Mouse (Mus musculus): Measurements from ENCODE around the gene Zfp61.
"Not testable (repeated sequence)": the region's sequence is repeated elsewhere in the genome, so short reads cannot be mapped to it uniquely, and the experiment has no call there.

The Zfp61 gene

DNA sequence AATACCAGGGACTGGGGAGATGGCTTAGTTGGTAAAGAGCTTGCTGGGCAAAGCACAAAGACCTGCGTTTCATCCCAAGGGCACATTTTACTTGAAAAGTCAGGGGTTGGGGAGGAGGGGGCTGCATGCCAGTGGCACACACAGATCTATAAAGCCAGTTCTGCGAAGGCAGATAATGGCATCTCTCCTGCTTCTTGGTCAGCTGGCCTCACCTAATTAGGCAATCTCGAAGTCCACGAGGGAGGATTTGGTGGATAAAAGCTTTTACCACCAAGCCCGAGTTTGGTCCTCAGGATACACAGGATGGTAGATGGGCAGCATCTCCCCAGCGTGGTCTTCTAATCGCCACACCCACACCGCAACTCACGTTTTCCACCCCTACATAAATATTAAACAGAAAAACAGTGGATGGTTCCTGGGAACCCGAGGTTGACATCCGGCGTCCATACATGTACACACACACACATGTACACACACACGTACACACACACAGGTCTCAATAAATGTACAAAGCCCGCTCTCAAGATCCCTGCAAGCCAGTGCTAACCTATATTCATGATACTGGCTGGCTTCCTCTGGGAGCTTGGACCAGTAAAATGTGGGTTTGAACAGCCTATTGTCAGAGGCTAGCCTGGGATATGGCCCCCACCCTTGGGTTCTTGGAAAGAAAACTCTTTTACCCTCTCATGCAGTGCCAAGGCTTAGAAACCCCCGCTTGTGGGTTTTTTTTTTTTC is 3.5 kb downstream of the Zfp61 start:
- no peak for DNase-seq (ENCODE audit: low read depth in 1 of 2, low spot score in 2 of 2)

DNA sequence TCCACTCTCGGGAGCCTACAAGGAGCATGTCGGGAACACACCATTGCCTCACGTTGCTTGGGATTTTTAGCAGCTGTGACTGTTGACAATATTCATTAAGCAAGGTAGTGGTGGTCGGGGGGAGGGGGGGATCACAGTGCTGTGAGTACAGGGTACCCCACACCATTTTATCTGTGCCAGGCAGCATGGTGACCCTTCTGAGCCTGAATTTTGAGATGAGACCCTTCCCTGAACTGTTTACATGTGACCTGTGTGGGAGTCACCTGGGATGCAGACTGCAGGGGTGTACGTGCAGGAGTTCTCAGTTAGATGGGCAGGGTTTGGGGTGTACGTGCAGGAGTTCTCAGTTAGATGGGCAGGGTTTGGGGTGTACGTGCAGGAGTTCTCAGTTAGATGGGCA is 4.6 kb downstream of the Zfp61 start:
- no peak for DNase-seq (ENCODE audit: low read depth in 1 of 2, low spot score in 2 of 2)

DNA sequence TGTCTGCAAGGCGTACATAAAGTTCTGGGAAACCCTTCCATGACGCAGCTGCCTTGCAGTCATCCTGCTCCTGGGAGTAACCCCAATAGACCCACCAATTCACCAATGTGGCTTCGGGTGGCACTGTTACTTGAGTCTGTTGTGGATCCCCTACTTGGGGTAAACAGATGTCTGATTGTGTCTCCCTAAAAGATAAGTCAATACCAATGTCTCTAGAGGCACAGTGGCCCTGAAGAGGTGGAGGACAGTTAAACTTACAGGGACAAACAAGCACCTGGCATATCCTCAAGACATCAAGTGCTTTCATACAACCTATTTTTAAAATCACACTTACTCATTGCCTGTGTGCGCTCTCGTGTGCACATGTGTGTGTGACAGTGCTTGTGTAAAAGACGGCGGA is 5.7 kb downstream of the Zfp61 start:
- DNase-seq (ENCODE audit: low read depth in 1 of 2, low spot score in 2 of 2) = no peak

- no peak for DNase-seq (ENCODE audit: low read depth in 1 of 2, low spot score in 2 of 2)
These were observed 6.3 kb downstream of the Zfp61 start for GRCm38 (mm10) chr7:24294763-24295162.

GRCm38 (mm10) chr7:24293061-24293851 is 7.8 kb downstream of the Zfp61 start:
- DNase-seq (ENCODE audit: low read depth in 1 of 2, low spot score in 2 of 2) = no peak

- DNase-seq (ENCODE audit: low read depth in 1 of 2, low spot score in 2 of 2) = no peak
These were observed 9.5 kb downstream of the Zfp61 start for GRCm38 (mm10) chr7:24291387-24292090.

GRCm38 (mm10) chr7:24290106-24290693 is 10.8 kb downstream of the Zfp61 start:
- DNase-seq (ENCODE audit: low read depth in 1 of 2, low spot score in 2 of 2) = no peak

GRCm38 (mm10) chr7:24288512-24288911 is 12.5 kb downstream of the Zfp61 start:
- no peak for DNase-seq (ENCODE audit: low read depth in 1 of 2, low spot score in 2 of 2)

DNA sequence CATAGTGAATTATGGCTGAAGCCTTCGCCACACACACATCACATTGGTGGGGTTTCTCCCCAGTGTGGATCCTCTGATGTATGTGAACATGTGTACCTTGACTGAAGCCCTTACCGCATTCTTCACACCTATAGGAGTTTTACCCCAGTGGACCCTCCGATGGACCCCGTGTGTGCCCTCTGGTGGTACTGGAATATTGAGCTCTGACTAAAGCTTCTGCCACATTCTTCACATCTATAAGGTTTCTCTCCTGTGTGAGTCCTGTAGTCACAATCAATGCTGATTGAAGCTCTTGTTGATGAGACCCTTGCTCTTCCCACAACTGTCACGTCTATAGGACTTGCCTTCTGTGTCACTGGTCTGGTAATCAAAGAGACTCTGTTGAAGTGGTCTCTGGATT is 13.4 kb downstream of the Zfp61 start:
- DNase-seq (ENCODE audit: low read depth in 1 of 2, low spot score in 2 of 2) = no peak

DNA sequence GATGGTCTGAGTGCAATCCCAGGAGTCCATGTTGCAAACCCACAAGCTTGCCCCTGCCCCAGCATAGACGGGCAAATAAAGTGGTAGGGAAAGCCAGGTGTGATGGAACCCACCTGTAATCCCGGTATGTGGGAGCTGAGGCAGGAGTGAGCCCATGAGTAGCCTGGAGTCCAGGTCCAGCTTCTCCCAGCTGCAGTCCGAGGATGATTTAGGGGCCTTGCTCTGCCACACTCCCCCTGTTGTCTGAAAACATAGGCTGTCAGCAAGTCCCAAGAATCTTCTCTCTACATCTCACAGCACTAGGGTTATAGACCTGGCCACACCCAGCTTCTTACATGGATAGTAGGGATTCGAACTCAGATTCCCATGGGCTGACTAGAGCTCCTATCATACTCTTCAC is 14.1 kb downstream of the Zfp61 start:
- no peak for DNase-seq (ENCODE audit: low read depth in 1 of 2, low spot score in 2 of 2)

DNA sequence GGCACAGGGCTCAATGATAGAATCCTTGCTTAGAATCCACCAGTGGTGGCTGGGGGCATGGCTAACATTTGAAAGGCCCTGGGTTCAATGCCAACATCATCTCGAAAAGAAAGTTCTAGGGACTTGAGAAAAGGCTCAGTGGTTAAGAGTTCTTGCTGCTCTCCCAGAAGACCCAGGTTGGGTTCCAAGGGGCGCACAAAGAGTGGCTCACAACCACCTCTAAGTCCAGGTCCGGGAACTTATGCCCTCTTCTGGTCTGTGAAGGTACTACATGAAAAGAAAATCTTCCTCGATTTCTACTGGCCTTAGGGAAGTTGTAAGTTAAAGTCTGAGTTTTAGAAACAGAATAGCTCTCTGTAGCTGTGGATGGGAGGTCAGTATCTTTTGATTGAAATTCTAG is 14.9 kb downstream of the Zfp61 start:
- no peak for DNase-seq (ENCODE audit: low read depth in 1 of 2, low spot score in 2 of 2)

- no peak for DNase-seq (ENCODE audit: low read depth in 1 of 2, low spot score in 2 of 2)
These were observed 20.2 kb downstream of the Zfp61 start for GRCm38 (mm10) chr7:24280858-24281145.

DNA sequence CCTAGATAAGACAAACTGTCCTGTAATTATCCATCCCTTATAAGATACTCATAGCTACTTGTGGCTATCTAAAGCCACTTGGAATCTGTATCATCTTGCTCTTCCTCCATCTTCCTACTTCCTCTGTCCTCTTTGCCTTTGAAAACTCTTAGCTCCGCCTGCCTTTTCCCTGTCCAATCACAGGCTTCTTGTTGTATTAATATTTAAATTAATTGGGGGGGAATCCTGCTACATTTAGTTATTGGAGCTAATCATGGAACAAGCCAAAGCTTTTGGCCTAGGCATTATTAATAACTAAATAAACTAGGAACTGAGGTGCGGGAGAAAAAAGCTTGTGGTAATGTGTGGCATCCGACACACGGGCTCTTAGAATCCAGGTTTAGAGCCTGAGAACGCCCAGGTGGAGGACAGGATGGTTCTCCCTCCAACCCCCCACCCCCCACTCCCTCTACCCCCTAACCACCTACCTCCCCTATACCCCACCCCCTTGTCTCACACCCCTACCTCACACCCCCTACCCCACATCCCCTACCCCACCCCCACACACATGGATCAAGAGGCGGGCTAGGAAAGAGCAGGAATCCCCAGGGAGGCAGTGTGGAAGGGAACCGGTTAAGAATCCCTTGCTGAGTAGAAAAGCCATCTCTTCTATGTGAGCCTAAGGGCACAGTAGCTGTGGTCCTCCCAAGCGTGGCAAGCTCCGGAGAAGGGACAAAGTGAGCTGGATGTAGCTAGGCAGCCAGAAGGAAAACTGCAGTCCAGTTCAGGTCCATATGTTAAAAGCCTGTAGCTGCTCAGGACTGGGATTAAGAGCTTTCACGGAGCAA is 20.8 kb downstream of the Zfp61 start:
- no peak for DNase-seq (ENCODE audit: low read depth in 1 of 2, low spot score in 2 of 2)

GRCm38 (mm10) chr7:24278771-24279170 is 22.3 kb downstream of the Zfp61 start:
- DNase-seq (ENCODE audit: low read depth in 1 of 2, low spot score in 2 of 2) = not testable (repeated sequence)

DNA sequence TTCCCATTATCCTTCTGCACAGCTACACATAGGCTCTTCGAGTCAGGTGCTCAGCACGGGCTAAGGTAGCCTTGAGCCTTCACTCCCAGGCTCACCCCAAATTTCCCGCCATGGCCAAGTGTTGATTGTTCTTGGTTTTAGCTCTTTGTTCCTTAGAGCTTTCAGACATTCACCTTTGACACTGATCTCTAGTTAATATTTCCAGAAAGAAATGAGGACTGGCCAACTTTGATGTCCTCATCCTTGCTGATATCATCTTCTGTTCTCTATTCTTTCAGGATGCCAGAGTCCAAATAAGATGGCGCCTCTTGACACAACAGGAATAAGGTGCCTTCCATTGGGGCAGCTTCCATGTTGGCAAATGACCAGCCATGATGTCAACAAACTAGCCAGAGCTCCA is 26.6 kb downstream of the Zfp61 start:
- DNase-seq (ENCODE audit: low read depth in 1 of 2, low spot score in 2 of 2) = no peak

DNA sequence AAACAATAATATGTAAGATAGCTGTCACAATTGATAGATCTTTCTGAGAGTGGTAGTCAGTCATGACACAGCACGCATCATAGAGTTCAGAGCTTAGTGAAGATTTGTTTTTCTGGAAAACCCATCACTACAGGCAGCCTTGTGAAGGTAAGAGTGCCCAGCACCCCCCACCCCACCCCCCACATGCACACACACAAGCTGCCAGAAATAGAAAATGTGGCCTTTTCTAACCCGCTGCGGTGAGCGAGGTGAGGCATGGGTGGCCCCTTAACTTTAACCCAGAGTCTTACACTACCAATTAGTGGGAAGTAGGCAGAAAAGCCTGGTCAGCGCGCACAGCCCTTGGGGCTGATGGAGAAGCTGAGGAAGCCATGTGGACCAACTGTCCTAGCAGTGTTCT is 29.8 kb downstream of the Zfp61 start:
- DNase-seq (ENCODE audit: low read depth in 1 of 2, low spot score in 2 of 2) = no peak

DNA sequence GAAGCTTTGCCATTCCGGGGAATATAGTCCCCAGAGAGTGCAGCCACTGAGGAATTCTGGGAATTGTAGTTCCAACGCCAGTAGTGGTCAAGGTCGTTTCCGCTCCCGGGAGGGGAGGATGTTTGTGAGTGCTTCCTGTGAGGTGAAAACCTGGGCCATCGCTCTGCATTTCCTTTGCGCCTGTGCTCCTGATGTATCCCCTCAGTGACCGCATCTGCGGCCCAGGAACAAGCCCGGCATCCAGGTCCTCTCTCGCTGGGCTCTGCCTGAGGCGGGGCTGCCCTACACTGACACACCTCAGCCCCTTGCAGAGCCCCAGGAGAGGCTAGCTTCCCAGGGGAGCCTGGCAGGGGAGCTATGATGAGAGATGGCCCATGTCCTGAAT is 30.8 kb downstream of the Zfp61 start, which contains the start of gene Zfp93:
Gene Zfp93 (plus strand): TSS at position 133 of the 385 bp plus-strand sequence.
- no peak for DNase-seq (ENCODE audit: low read depth in 1 of 2, low spot score in 2 of 2)

DNA sequence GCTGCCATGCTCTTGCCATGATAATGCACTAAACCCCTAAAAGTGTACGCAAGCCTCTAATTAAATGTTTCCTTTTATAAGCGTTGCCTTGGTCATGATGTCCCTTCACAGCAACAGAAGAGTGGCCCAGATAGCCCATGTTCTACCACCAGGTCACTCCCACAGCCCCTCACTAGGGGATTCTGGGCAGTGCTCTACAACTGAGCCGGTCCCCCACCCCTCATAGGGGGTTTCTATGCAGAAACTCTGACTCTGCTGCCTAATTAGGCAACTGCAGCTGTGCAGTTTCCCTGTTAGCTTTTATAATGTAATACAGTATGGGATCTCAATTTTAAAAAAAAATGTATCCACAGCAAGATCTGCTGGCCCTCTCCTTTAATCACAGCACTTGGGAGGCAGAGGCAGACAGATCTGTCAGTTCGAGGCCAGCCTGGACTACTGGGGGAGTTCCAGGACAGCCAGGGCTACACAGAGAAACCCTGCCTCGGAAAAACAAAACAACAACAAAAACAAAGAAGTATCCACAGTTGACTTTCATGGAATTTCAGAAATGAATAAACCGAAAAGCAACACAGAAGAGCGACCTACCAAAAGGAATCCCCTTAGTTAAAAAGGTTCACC is 31.3 kb downstream of the Zfp61 start:
- DNase-seq (ENCODE audit: low read depth in 1 of 2, low spot score in 2 of 2) = no peak

- DNase-seq (ENCODE audit: low read depth in 1 of 2, low spot score in 2 of 2) = no peak
These were observed 31.8 kb downstream of the Zfp61 start for GRCm38 (mm10) chr7:24269256-24269655.

Data from monocyte, adult 2 months (primary cell).